Mouse (Mus musculus): ENCODE results near the gene Nos1ap. TPM values are rescaled to one million over a fixed set of nuclear protein-coding genes. Genes with fewer than 3 reads are reported as not detected.
A peak's percentile ranks its signal among the peaks of the same experiment; 100 is the strongest.

Nos1ap gene
- polyA plus RNA-seq, 1 experiment from 2014 or later, result 19.1 TPM

- Histone ChIP-seq H3K9ac (replicated peaks; ENCODE audit: low read depth, low read length) (no peak overlapping the region), H3K4me1 (ENCODE audit: control insufficient read depth, insufficient read depth, low read length) (0 out of 2 replicates have a peak, but pooled peaks cover 3% of the 10 kb centered on the region), H3K4me3 (ENCODE audit: low read depth, low read length) (no peak overlapping the region), H3K9me3 (ENCODE audit: control insufficient read depth, low read length) (no peaks in the 10 kb centered on the region), H3K27me3 (ENCODE audit: control insufficient read depth, insufficient read depth, low read length) (no peaks in the 10 kb centered on the region), H3K27ac (ENCODE audit: low read depth, low read length) (no peak overlapping the region), H3K36me3 (ENCODE audit: control insufficient read depth, insufficient read depth, low read length) (no peaks in the 10 kb centered on the region), H3K4me2 (ENCODE audit: low read depth, low read length) (no peak overlapping the region)
- 46% methylated on average over 13 of the region's 13 CpGs for WGBS
- ATAC-seq (ENCODE audit: low read depth), result no peak
Observed at GRCm38 (mm10) chr1:170495538-170496183, 94.0 kb downstream of the Nos1ap start.

GRCm38 (mm10) chr1:170492527-170492926, 97.1 kb downstream of the Nos1ap start:
- H3K4me2 ChIP-seq (ENCODE audit: low read depth, low read length), result no peak overlapping the region
- no peaks in the 10 kb centered on the region for H3K27me3 ChIP-seq (ENCODE audit: control insufficient read depth, insufficient read depth, low read length)
- H3K9me3 ChIP-seq (ENCODE audit: control insufficient read depth, low read length), result no peaks in the 10 kb centered on the region
- H3K9ac ChIP-seq (replicated peaks; ENCODE audit: low read depth, low read length), result no peak overlapping the region
- no peak for ATAC-seq (ENCODE audit: low read depth)
- H3K4me3 ChIP-seq (ENCODE audit: low read depth, low read length), result no peak overlapping the region
- no peaks in the 10 kb centered on the region for H3K4me1 ChIP-seq (ENCODE audit: control insufficient read depth, insufficient read depth, low read length)
- WGBS, result 50% methylated on average over 2 of the region's 2 CpGs
- no peak overlapping the region for H3K27ac ChIP-seq (ENCODE audit: low read depth, low read length)
- H3K36me3 ChIP-seq (ENCODE audit: control insufficient read depth, insufficient read depth, low read length), result no peaks in the 10 kb centered on the region

- H3K9me3 ChIP-seq (ENCODE audit: control insufficient read depth, low read length), result no peaks in the 10 kb centered on the region
- H3K27me3 ChIP-seq (ENCODE audit: control insufficient read depth, insufficient read depth, low read length), result no peaks in the 10 kb centered on the region
- no peak overlapping the region for H3K4me3 ChIP-seq (ENCODE audit: low read depth, low read length)
- H3K4me2 ChIP-seq (ENCODE audit: low read depth, low read length), result no peak overlapping the region
- no peak for ATAC-seq (ENCODE audit: low read depth)
- 65% methylated on average over 4 of the region's 4 CpGs for WGBS
- H3K4me1 ChIP-seq (ENCODE audit: control insufficient read depth, insufficient read depth, low read length), result no peaks in the 10 kb centered on the region
- no peak overlapping the region for H3K27ac ChIP-seq (ENCODE audit: low read depth, low read length)
- H3K9ac ChIP-seq (replicated peaks; ENCODE audit: low read depth, low read length), result no peak overlapping the region
- H3K36me3 ChIP-seq (ENCODE audit: control insufficient read depth, insufficient read depth, low read length), result no peaks in the 10 kb centered on the region
Observed at GRCm38 (mm10) chr1:170492027-170492426, 97.6 kb downstream of the Nos1ap start.

- H3K36me3 ChIP-seq (ENCODE audit: control insufficient read depth, insufficient read depth, low read length), result no peaks in the 10 kb centered on the region
- H3K27ac ChIP-seq (ENCODE audit: low read depth, low read length), result no peak overlapping the region
- no peak overlapping the region for H3K4me2 ChIP-seq (ENCODE audit: low read depth, low read length)
- H3K4me1 ChIP-seq (ENCODE audit: control insufficient read depth, insufficient read depth, low read length), result no peaks in the 10 kb centered on the region
- no peak overlapping the region for H3K4me3 ChIP-seq (ENCODE audit: low read depth, low read length)
- WGBS, result 92% methylated on average over 7 of the region's 7 CpGs
- no peaks in the 10 kb centered on the region for H3K27me3 ChIP-seq (ENCODE audit: control insufficient read depth, insufficient read depth, low read length)
- H3K9ac ChIP-seq (replicated peaks; ENCODE audit: low read depth, low read length), result no peak overlapping the region
- ATAC-seq (ENCODE audit: low read depth), result no peak
- H3K9me3 ChIP-seq (ENCODE audit: control insufficient read depth, low read length), result no peaks in the 10 kb centered on the region
Observed at GRCm38 (mm10) chr1:170489936-170490335, 99.7 kb downstream of the Nos1ap start.

GRCm38 (mm10) chr1:170489450-170489849, 100.2 kb downstream of the Nos1ap start:
- no peaks in the 10 kb centered on the region for H3K9me3 ChIP-seq (ENCODE audit: control insufficient read depth, low read length)
- no peaks in the 10 kb centered on the region for H3K27me3 ChIP-seq (ENCODE audit: control insufficient read depth, insufficient read depth, low read length)
- no peak for ATAC-seq (ENCODE audit: low read depth)
- H3K27ac ChIP-seq (ENCODE audit: low read depth, low read length), result no peak overlapping the region
- H3K9ac ChIP-seq (replicated peaks; ENCODE audit: low read depth, low read length), result no peak overlapping the region
- no peak overlapping the region for H3K4me3 ChIP-seq (ENCODE audit: low read depth, low read length)
- 94% methylated on average over 5 of the region's 6 CpGs for WGBS
- no peaks in the 10 kb centered on the region for H3K36me3 ChIP-seq (ENCODE audit: control insufficient read depth, insufficient read depth, low read length)
- no peaks in the 10 kb centered on the region for H3K4me1 ChIP-seq (ENCODE audit: control insufficient read depth, insufficient read depth, low read length)
- H3K4me2 ChIP-seq (ENCODE audit: low read depth, low read length), result no peak overlapping the region

- Histone ChIP-seq H3K27ac (ENCODE audit: low read depth, low read length) (no peak overlapping the region), H3K9ac (replicated peaks; ENCODE audit: low read depth, low read length) (no peak overlapping the region), H3K4me1 (ENCODE audit: control insufficient read depth, insufficient read depth, low read length) (no peaks in the 10 kb centered on the region), H3K9me3 (ENCODE audit: control insufficient read depth, low read length) (no peaks in the 10 kb centered on the region), H3K27me3 (ENCODE audit: control insufficient read depth, insufficient read depth, low read length) (no peaks in the 10 kb centered on the region), H3K4me3 (ENCODE audit: low read depth, low read length) (no peak overlapping the region), H3K36me3 (ENCODE audit: control insufficient read depth, insufficient read depth, low read length) (no peaks in the 10 kb centered on the region), H3K4me2 (ENCODE audit: low read depth, low read length) (no peak overlapping the region)
- WGBS, result 29% methylated on average over 4 of the region's 4 CpGs
- ATAC-seq (ENCODE audit: low read depth), result peak; percentile 15; the same call in 1 of the 2 replicates
Observed at GRCm38 (mm10) chr1:170485119-170485518, 104.5 kb downstream of the Nos1ap start.

- 87% methylated on average over 7 of the region's 8 CpGs for WGBS
- Histone ChIP-seq H3K9me3 (ENCODE audit: control insufficient read depth, low read length) (no peaks in the 10 kb centered on the region), H3K4me2 (ENCODE audit: low read depth, low read length) (no peak overlapping the region), H3K4me1 (ENCODE audit: control insufficient read depth, insufficient read depth, low read length) (peaks cover 8% of the 10 kb centered on the region; the same call in 1 of the 2 replicates), H3K27me3 (ENCODE audit: control insufficient read depth, insufficient read depth, low read length) (no peaks in the 10 kb centered on the region), H3K36me3 (ENCODE audit: control insufficient read depth, insufficient read depth, low read length) (no peaks in the 10 kb centered on the region), H3K4me3 (ENCODE audit: low read depth, low read length) (no peak overlapping the region), H3K27ac (ENCODE audit: low read depth, low read length) (no peak overlapping the region), H3K9ac (replicated peaks; ENCODE audit: low read depth, low read length) (no peak overlapping the region)
- ATAC-seq (ENCODE audit: low read depth), result no peak
Observed at GRCm38 (mm10) chr1:170482236-170482905, 107.3 kb downstream of the Nos1ap start.

- Histone ChIP-seq H3K27me3 (ENCODE audit: control insufficient read depth, insufficient read depth, low read length) (no peaks in the 10 kb centered on the region), H3K4me1 (ENCODE audit: control insufficient read depth, insufficient read depth, low read length) (peaks cover 13% of the 10 kb centered on the region), H3K9me3 (ENCODE audit: control insufficient read depth, low read length) (no peaks in the 10 kb centered on the region), H3K9ac (replicated peaks; ENCODE audit: low read depth, low read length) (no peak overlapping the region), H3K4me2 (ENCODE audit: low read depth, low read length) (no peak overlapping the region), H3K36me3 (ENCODE audit: control insufficient read depth, insufficient read depth, low read length) (no peaks in the 10 kb centered on the region), H3K27ac (ENCODE audit: low read depth, low read length) (no peak overlapping the region), H3K4me3 (ENCODE audit: low read depth, low read length) (no peak overlapping the region)
- WGBS, result 70% methylated on average over 3 of the region's 3 CpGs
- no peak for ATAC-seq (ENCODE audit: low read depth)
Observed at GRCm38 (mm10) chr1:170481093-170481492, 108.6 kb downstream of the Nos1ap start.

- peaks cover 13% of the 10 kb centered on the region for H3K4me1 ChIP-seq (ENCODE audit: control insufficient read depth, insufficient read depth, low read length)
- 29% methylated on average over 3 of the region's 3 CpGs for WGBS
- ATAC-seq (ENCODE audit: low read depth), result no peak
- H3K9me3 ChIP-seq (ENCODE audit: control insufficient read depth, low read length), result no peaks in the 10 kb centered on the region
- no peak overlapping the region for H3K4me3 ChIP-seq (ENCODE audit: low read depth, low read length)
- no peak overlapping the region for H3K4me2 ChIP-seq (ENCODE audit: low read depth, low read length)
- no peak overlapping the region for H3K27ac ChIP-seq (ENCODE audit: low read depth, low read length)
- no peaks in the 10 kb centered on the region for H3K27me3 ChIP-seq (ENCODE audit: control insufficient read depth, insufficient read depth, low read length)
- no peaks in the 10 kb centered on the region for H3K36me3 ChIP-seq (ENCODE audit: control insufficient read depth, insufficient read depth, low read length)
- no peak overlapping the region for H3K9ac ChIP-seq (replicated peaks; ENCODE audit: low read depth, low read length)
Observed at GRCm38 (mm10) chr1:170479458-170479798, 110.2 kb downstream of the Nos1ap start.
